Mouse (Mus musculus) lung, adult 2 months (tissue): Measurements from ENCODE around the gene Tent4a.

Source experiments
- CTCF ChIP-seq: fragments of 200-500 bp; IDR thresholded peaks from 2 replicates; pipeline ENCODE4 v1.5.1; 2011; ENCODE audit warnings: mild to moderate bottlenecking, low read length, control low read depth; ENCODE audit not compliant: insufficient read depth
- POLR2A ChIP-seq: fragments of 200-500 bp; IDR thresholded peaks from 2 replicates; pipeline ENCODE4 v1.6.1; 2011; ENCODE audit warnings: low read depth, mild to moderate bottlenecking, control low read depth, low read length, borderline replicate concordance; ENCODE audit errors: extremely low read depth

DNA sequence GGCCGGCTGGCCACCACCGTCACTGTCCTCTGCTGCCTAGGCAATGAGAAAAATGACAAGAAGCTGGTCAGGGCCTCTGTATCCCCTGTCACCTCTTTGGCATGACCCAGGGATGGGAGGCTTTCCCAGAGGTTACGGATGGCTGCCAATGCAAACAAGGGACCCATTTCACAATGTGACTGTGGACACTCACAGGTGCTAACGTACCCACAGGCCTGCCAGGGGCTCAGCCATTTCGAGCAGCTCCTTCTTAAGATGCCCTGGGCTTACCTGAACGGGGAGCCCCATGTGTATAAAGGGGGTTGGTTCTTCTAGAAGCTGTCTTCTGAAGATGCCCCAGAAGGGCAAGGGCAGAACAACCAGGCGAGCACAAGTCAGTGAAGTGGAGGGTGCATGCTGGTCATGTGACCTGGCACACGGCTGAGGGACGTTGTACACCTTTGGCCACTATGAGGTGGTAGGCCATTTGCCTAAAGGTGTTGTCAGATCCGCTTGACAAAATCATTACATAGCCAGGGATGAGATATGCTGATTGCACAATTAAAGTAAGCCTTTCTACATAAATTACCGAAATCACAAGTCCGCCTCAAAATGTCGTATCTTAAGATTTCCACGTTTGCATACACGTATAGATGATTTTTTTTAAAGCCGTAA, 42.9 kb upstream of the Tent4a start:
- TF ChIP-seq POLR2A: no peak
- no peak for TF ChIP-seq CTCF
